ENCODE assay signal across 26 mouse cellular contexts in the genomic region with DNA sequence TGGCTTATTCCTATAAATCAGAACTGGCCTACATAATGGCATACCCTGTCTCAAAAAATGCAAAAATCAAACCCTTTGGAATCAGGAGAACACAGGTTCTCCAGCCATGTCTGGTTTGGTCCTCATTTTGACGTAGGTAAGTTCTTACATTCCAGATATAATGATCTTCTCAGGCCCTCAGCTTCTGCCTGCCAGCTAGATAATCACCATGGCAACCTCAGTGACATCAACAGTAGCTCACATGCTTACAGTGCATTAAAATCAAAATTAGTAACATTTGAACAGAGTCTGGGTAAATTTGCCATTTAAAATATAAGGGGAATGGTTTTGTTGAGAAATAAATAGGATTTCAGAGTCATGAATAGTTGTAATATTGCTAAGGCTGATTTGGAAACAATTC. TPM values are rescaled to one million over a fixed set of nuclear protein-coding genes. Genes with fewer than 3 reads are reported as not detected.
DNase-seq lines count a peak whose midpoint lies in the region; TF ChIP-seq lines count a peak whose summit lies in the region.
"Had no signal": no experiment of that assay in that cellular context is flagged by ENCODE, and none has a peak within 500 bp of the region (broad histone marks: within the 10 kb centered on the region; RNA-seq: fewer than 3 reads in every experiment).

No protein-coding gene starts in this region.

- 68% methylated on average over 1 of the region's 1 CpGs for WGBS in limb, embryonic 10.5 days

- no peak overlapping the region for H3K27ac ChIP-seq in layer of hippocampus, adult 2 months
- H3K27ac ChIP-seq in limb, embryonic 10.5 days: no peak overlapping the region
- H3K27ac ChIP-seq: embryonic facial prominence, embryonic 15.5 days; forebrain, embryonic 10.5 days; heart, adult 2 months; heart, embryonic 15.5 days; hindbrain, embryonic 13.5 days; hindbrain, postnatal 0 days had no signal

- no peaks in the 10 kb centered on the region for H3K4me1 ChIP-seq in limb, embryonic 10.5 days
- H3K4me1 ChIP-seq: embryonic facial prominence, embryonic 15.5 days; forebrain, embryonic 10.5 days; heart, embryonic 15.5 days; hindbrain, embryonic 13.5 days had no signal

- H3K9me3 ChIP-seq in limb, embryonic 10.5 days (replicated peaks): no peaks in the 10 kb centered on the region
- H3K9me3 ChIP-seq: embryonic facial prominence, embryonic 15.5 days; forebrain, embryonic 10.5 days; G1E; heart, embryonic 15.5 days; hindbrain, embryonic 13.5 days had no signal

- no peak for TF ChIP-seq CTCF in layer of hippocampus, adult 2 months (conservative IDR thresholded peaks at IDR 0.05)

- no peak overlapping the region for H3K4me3 ChIP-seq in layer of hippocampus, adult 2 months
- no peak overlapping the region for H3K4me3 ChIP-seq in limb, embryonic 10.5 days
- H3K4me3 ChIP-seq: embryonic facial prominence, embryonic 15.5 days; erythroblast, embryonic 14.5 days; forebrain, embryonic 10.5 days; heart, adult 2 months; heart, embryonic 15.5 days; hindbrain, embryonic 13.5 days had no signal

- peak; percentile 5 for DNase-seq in adrenal gland, postnatal 10 days
- no peak for DNase-seq in adrenal gland, postnatal 4 days (ENCODE audit: low spot score in 2 of 2)
- DNase-seq in layer of hippocampus, adult 11-12 months (ENCODE audit: low spot score): peak; percentile 3
- DNase-seq in layer of hippocampus, adult 2 months (ENCODE audit: low spot score in 2 of 2): no peak
- peak; percentile 23 to 30 for DNase-seq in right cerebral cortex, postnatal 10 days (ENCODE audit: low spot score in 2 of 2)
- DNase-seq in right cerebral cortex, postnatal 4 days: no peak
- no peak for DNase-seq in limb, embryonic 10.5 days (ENCODE audit: low spot score)
- DNase-seq: cerebellum, adult 2 months; cerebellum, postnatal 10 days; gastrocnemius, postnatal 14 days; heart, adult 2 months; heart, postnatal 14 days; kidney, adult 11 months had no signal

- H3K36me3 ChIP-seq in limb, embryonic 10.5 days: no peaks in the 10 kb centered on the region
- H3K36me3 ChIP-seq: embryonic facial prominence, embryonic 15.5 days; forebrain, embryonic 10.5 days; G1E; heart, embryonic 15.5 days; hindbrain, embryonic 13.5 days had no signal

- peaks cover 92% of the 10 kb centered on the region for H3K27me3 ChIP-seq in limb, embryonic 10.5 days (ENCODE audit: low read depth, poor library complexity, severe bottlenecking)
- H3K27me3 ChIP-seq: heart, embryonic 15.5 days had no signal

RNA-seq across cellular contexts. Expression of a gene that starts 22.2 kb away (rescaled TPM):
- total RNA-seq in adrenal gland, postnatal 10 days (2021): 1 to 10 TPM in 1 of 2 experiments, under 1 TPM in 1; 0.66 to 1.5 TPM
- total RNA-seq in adrenal gland, postnatal 4 days (2021): 1 to 10 TPM; 1.9 to 2.3 TPM
- 1 to 10 TPM in 1 of 2 experiments, under 1 TPM in 1; 0.82 to 1.0 TPM for total RNA-seq in layer of hippocampus, adult 2 months (2021)
- not detected in 2 replicates for polyA plus RNA-seq in limb, embryonic 10.5 days (2016; fragmentation: Nextera tagmentation; extraction: Ambion mirVana)
- total RNA-seq: G1E; gastrocnemius, adult 18-20 months; gastrocnemius, postnatal 14 days; heart, adult 2 months; heart, postnatal 14 days; hematopoietic stem cell, adult 5-6 weeks had no signal
- polyA plus RNA-seq: activated CD4-positive, CD25-positive, alpha-beta regulatory T cell, adult 4 months; erythroblast, embryonic 14.5 days; G1E; heart, embryonic 11.5 days; heart, embryonic 15.5 days; intestine, embryonic 14.5 days; Patski had no signal

Comparison
In these comparisons a context has a peak if more than half of its experiments do, and no peak if none do; other contexts are left out.
1. DNase-seq: peak in adrenal gland, postnatal 10 days (single experiment), layer of hippocampus, adult 11-12 months (single experiment) and right cerebral cortex, postnatal 10 days (2 of 2); none in adrenal gland, postnatal 4 days (0 of 2), layer of hippocampus, adult 2 months (0 of 2), right cerebral cortex, postnatal 4 days (single experiment) and limb, embryonic 10.5 days (single experiment).